Mouse (Mus musculus) ES-E14 (cell line): Measurements from ENCODE around the gene Rgp1. TPM values are rescaled to one million over a fixed set of nuclear protein-coding genes. Genes with fewer than 3 reads are reported as not detected.

ENCODE experiments used
- DNase-seq: peaks from one replicate; pipeline ENCODE4 v3.0.0-alpha.2; 2013; ENCODE audit warnings: low read depth, low spot score
- H3K27ac ChIP-seq: 2 replicates; pipeline ENCODE4 v1.5.1; 2012; ENCODE audit warnings: low read depth, mild to moderate bottlenecking, low read length, moderate library complexity, mixed read lengths; ENCODE audit not compliant: poor library complexity, insufficient read depth, severe bottlenecking
- H3K36me3 ChIP-seq: 2 replicates; pipeline ENCODE4 v1.6.1; 2012; ENCODE audit warnings: mild to moderate bottlenecking, low read length, moderate library complexity, mixed read lengths; ENCODE audit not compliant: control insufficient read depth, poor library complexity, insufficient read depth, severe bottlenecking
- H3K4me1 ChIP-seq, 2 experiments: fragments of 150-350 bp in 1 of 2; sonication (generic) in 1 of 2; 2 replicates each; pipeline ENCODE4 v1.6.1; 2012; ENCODE audit warnings: low read length in 2 of 2, mild to moderate bottlenecking in 1 of 2, mixed read lengths in 1 of 2; ENCODE audit not compliant: control insufficient read depth in 2 of 2, insufficient read depth in 2 of 2, poor library complexity in 1 of 2
- H3K4me3 ChIP-seq, 2 experiments: fragments of 150-350 bp in 1 of 2; sonication (generic) in 1 of 2; 2 replicates each; pipeline ENCODE4 v1.5.1; 2012; ENCODE audit warnings: low read length in 2 of 2, low read depth in 1 of 2, mild to moderate bottlenecking in 1 of 2, mixed read lengths in 1 of 2; ENCODE audit not compliant: insufficient read depth in 1 of 2, poor library complexity in 1 of 2, severe bottlenecking in 1 of 2
- H3K9ac ChIP-seq: 2 replicates; pipeline ENCODE4 v1.6.1; 2012; ENCODE audit warnings: low read depth, mild to moderate bottlenecking, low read length, mixed read lengths; ENCODE audit not compliant: poor library complexity, insufficient read depth, severe bottlenecking
- H3K9me3 ChIP-seq: fragments of 150-350 bp; sonication (generic); 2 replicates; pipeline ENCODE4 v1.6.1; 2012; ENCODE audit warnings: low read depth, mild to moderate bottlenecking, low read length; ENCODE audit not compliant: control insufficient read depth, insufficient read depth
- CHD2 ChIP-seq: IDR thresholded peaks from 2 replicates; pipeline ENCODE4 v1.6.1; 2014; ENCODE audit warnings: mild to moderate bottlenecking, low read depth, low read length, inconsistent platforms
- HCFC1 ChIP-seq: IDR thresholded peaks from 2 replicates; pipeline ENCODE4 v1.6.1; 2012; ENCODE audit warnings: low read length, inconsistent platforms, borderline replicate concordance; ENCODE audit not compliant: insufficient read depth
- MAFK ChIP-seq: IDR thresholded peaks from 2 replicates; pipeline ENCODE4 v1.6.1; 2014; ENCODE audit warnings: mild to moderate bottlenecking, low read depth, low read length, inconsistent platforms; ENCODE audit not compliant: insufficient read depth
- ZC3H11A ChIP-seq: IDR thresholded peaks from 2 replicates; pipeline ENCODE4 v1.6.1; 2012; ENCODE audit warnings: low read depth, mild to moderate bottlenecking, inconsistent platforms, low read length, borderline replicate concordance
- ZNF384 ChIP-seq: IDR thresholded peaks from 2 replicates; pipeline ENCODE4 v1.6.1; 2012; ENCODE audit warnings: low read depth, low read length, inconsistent platforms
- in situ Hi-C, 2 experiments: fragments of 600-800 bp; cut with MboI; formaldehyde crosslinking; loops; one replicate each; pipeline ENCODE4 v1.15.1; 2025; ENCODE audit warnings: low sequenced_read_pairs in 2 of 2, inconsistent platforms in 1 of 2; ENCODE audit not compliant: unreplicated experiment in 2 of 2
- total RNA-seq: library from RNA; depleted of rRNA; stranded (reverse); fragments of 300-350 nt; gene quantifications from 2 replicates; pipeline ENCODE4 v1.2.3, GENCODE M21; 2012

Rgp1 gene
- total RNA-seq, 1 experiment, result 27.1 TPM

DNA sequence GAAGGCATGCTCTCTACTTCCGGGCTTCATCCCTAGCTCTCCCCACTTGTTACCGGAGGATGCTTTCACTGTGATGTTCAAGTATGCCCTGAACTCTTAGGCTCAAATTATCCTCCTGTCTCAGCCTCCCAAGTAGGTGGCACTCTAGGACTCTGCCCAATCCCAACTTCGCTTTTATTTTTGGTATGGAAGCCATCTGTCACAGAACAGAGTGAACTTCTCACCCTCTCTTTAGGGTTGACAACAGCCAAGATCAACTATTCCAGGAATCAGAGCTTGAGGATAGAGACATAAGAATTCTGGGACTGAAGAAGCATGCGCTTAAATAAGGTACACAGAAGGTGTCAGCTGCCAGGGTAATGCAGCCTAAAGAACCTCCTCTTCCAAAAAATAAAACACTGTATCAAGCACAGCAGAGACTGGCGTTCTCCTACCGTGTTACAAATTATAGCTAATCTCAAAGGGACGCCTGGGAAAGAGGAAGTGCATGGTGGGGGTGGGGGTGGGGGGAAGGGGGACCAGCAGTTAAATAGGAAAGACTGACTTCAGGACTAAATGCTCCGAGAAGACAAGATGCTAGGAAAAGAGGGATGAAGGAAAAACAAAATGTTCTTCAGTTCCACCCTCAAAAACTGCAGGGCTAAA, 1.2 kb upstream of the Rgp1 start:
- Histone ChIP-seq H3K36me3 (peaks cover 15% of the 10 kb centered on the region; the same call in 1 of the 2 replicates), H3K27ac (no peak overlapping the region), H3K4me3 (peak overlapping the region; percentile 78 to 100), H3K9ac (peak overlapping the region; percentile 80; the same call in 1 of the 2 replicates), H3K4me1 (peaks cover 3 to 5% of the 10 kb centered on the region in 2 experiments; a peak in 3 of 4 replicates), H3K9me3 (no peaks in the 10 kb centered on the region)
- DNase-seq, result no peak
- no peak for TF ChIP-seq ZNF384
- in situ Hi-C loops, result no loop called here

DNA sequence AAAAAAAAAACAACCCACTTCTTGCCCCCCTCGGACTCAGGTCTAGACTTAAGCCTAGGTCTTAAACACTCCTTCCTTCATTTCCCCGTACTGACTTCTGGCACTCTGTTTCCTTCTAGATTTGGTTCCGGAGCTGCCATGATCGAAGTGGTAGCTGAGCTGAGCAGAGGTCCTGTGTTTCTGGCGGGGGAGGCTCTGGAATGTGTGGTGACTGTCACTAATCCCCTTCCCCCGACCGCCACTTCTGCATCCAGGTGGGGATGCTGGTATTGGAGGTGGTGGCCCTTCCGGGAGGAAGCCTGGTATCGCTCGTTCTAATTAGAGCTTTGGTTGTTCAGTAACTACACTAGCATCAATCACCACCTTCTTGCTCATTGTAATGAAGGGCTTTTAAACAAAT, 741 bp downstream of the Rgp1 start:
- no peak overlapping the region for H3K27ac ChIP-seq
- TF ChIP-seq HCFC1 (no peak), CHD2 (no peak), ZNF384 (no peak), MAFK (no peak), ZC3H11A (no peak)

GRCm38 (mm10) chr4:43579731-43580130, 1.2 kb downstream of the Rgp1 start:
- H3K36me3 ChIP-seq, result peaks cover 21% of the 10 kb centered on the region; the same call in 1 of the 2 replicates
- in situ Hi-C loops, result no loop called here
- peaks cover 5 to 8% of the 10 kb centered on the region in 2 experiments; a peak in 3 of 4 replicates for H3K4me1 ChIP-seq

More for the DNA sequence above, 741 bp downstream of the Rgp1 start:
- Histone ChIP-seq H3K9ac (peak overlapping the region; percentile 80), H3K9me3 (no peaks in the 10 kb centered on the region), H3K36me3 (peaks cover 21% of the 10 kb centered on the region; the same call in 1 of the 2 replicates), H3K4me3 (peak overlapping the region; percentile 78 to 100), H3K4me1 (peaks cover 5 to 7% of the 10 kb centered on the region in 2 experiments; a peak in 3 of 4 replicates)
- in situ Hi-C loops, result no loop called here
- DNase-seq, result no peak

DNA sequence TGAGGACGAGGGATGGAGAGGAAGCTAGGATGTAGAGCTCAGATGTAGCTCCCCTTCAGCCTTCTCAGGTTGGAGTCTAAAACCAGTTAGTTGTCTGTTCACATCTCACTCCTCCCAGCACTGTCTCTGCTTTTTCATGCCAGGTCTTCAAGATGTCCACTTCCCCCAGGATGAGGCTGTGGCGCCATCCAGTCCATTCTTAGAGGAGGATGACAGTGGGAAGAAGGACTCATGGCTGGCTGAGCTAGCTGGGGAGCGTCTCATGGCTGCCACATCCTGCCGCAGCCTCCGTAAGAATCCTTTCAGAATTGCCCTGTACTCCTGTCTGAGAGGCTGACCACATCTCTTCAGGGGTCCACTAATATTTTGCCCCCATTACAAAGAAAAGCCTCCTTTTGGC, 2.2 kb downstream of the Rgp1 start:
- H3K4me1 ChIP-seq, result peaks cover 2 to 15% of the 10 kb centered on the region in 2 experiments; a peak in 3 of 4 replicates
- H3K9me3 ChIP-seq, result no peaks in the 10 kb centered on the region
- in situ Hi-C loops, result no loop called here
- no peak overlapping the region for H3K4me3 ChIP-seq
- no peak for TF ChIP-seq ZC3H11A
- no peak for TF ChIP-seq MAFK
- H3K9ac ChIP-seq, result no peak overlapping the region
- peaks cover 21% of the 10 kb centered on the region; the same call in 1 of the 2 replicates for H3K36me3 ChIP-seq
- DNase-seq, result no peak
- no peak overlapping the region for H3K27ac ChIP-seq

More at GRCm38 (mm10) chr4:43579731-43580130, 1.2 kb downstream of the Rgp1 start:
- Histone ChIP-seq H3K9ac (no peak overlapping the region; the same call in 1 of the 2 replicates), H3K27ac (no peak overlapping the region), H3K9me3 (no peaks in the 10 kb centered on the region), H3K4me3 (peak overlapping the region; percentile 78 to 100; a peak in 3 of 4 replicates)
- TF ChIP-seq MAFK (no peak), CHD2 (no peak), ZNF384 (no peak), HCFC1 (no peak), ZC3H11A (no peak)
- no peak for DNase-seq
